Mouse (Mus musculus): Measurements from ENCODE around the gene Foxr1. TPM values are rescaled to one million over a fixed set of nuclear protein-coding genes. Genes with fewer than 3 reads are reported as not detected.
A peak's percentile ranks its signal among the peaks of the same experiment; 100 is the strongest.
"Not testable (repeated sequence)": the region's sequence is repeated elsewhere in the genome, so short reads cannot be mapped to it uniquely, and the experiment has no call there.

The Foxr1 gene
- polyA plus RNA-seq, 1 experiment from 2014 or later: not detected

- Histone ChIP-seq H3K27me3 (ENCODE audit: control insufficient read depth, insufficient read depth, low read length) (no peaks in the 10 kb centered on the region), H3K9ac (ENCODE audit: low read length) (peak overlapping the region; percentile 26; the same call in 1 of the 2 replicates), H3K4me2 (ENCODE audit: low read depth, low read length) (peak overlapping the region; percentile 7; the same call in 1 of the 2 replicates), H3K36me3 (ENCODE audit: control insufficient read depth, insufficient read depth, low read length) (no peaks in the 10 kb centered on the region), H3K4me3 (replicated peaks; ENCODE audit: low read length) (no peak overlapping the region), H3K27ac (ENCODE audit: low read length) (no peak overlapping the region; the same call in 1 of the 2 replicates), H3K9me3 (replicated peaks; ENCODE audit: control insufficient read depth, low read length) (no peaks in the 10 kb centered on the region), H3K4me1 (ENCODE audit: control insufficient read depth, insufficient read depth, low read length) (peaks cover 4% of the 10 kb centered on the region)
- ATAC-seq (ENCODE audit: insufficient read depth, low FRiP score): peak; percentile 44
- WGBS: 12% methylated on average over 11 of the region's 11 CpGs
These were observed 16.3 kb upstream of the Foxr1 start for GRCm38 (mm10) chr9:44457035-44457742.

- peak within 1 kb of the TSS; percentile 58 for H3K27ac ChIP-seq (ENCODE audit: low read length)
- peak within 1 kb of the TSS; percentile 35; the same call in 1 of the 2 replicates for H3K9ac ChIP-seq (ENCODE audit: low read length)
- H3K4me2 ChIP-seq (ENCODE audit: low read depth, low read length): peak within 1 kb of the TSS; percentile 33; the same call in 1 of the 2 replicates
- peak within 1 kb of the TSS; percentile 10; the same call in 1 of the 2 replicates for H3K4me3 ChIP-seq (replicated peaks; ENCODE audit: low read length)
- ATAC-seq (ENCODE audit: insufficient read depth, low FRiP score): 0 out of 2 replicates have a peak, but pooled peaks have one; percentile 14
- peaks cover 4% of the 10 kb centered on the region for H3K4me1 ChIP-seq (ENCODE audit: control insufficient read depth, insufficient read depth, low read length)
- no peaks in the 10 kb centered on the region for H3K36me3 ChIP-seq (ENCODE audit: control insufficient read depth, insufficient read depth, low read length)
- no peaks in the 10 kb centered on the region for H3K9me3 ChIP-seq (replicated peaks; ENCODE audit: control insufficient read depth, low read length)
- 38% methylated on average over 4 of the region's 4 CpGs for WGBS
- H3K27me3 ChIP-seq (ENCODE audit: control insufficient read depth, insufficient read depth, low read length): no peaks in the 10 kb centered on the region
These were observed 13.9 kb upstream of the Foxr1 start, which contains the start of gene Upk2 for GRCm38 (mm10) chr9:44454891-44455220. Gene Upk2, minus strand, starts transcription at chr9:44454976.

- Histone ChIP-seq H3K9ac (ENCODE audit: low read length) (peak overlapping the region; percentile 35; the same call in 1 of the 2 replicates), H3K4me2 (ENCODE audit: low read depth, low read length) (peak overlapping the region; percentile 33; the same call in 1 of the 2 replicates), H3K9me3 (replicated peaks; ENCODE audit: control insufficient read depth, low read length) (no peaks in the 10 kb centered on the region), H3K27me3 (ENCODE audit: control insufficient read depth, insufficient read depth, low read length) (no peaks in the 10 kb centered on the region), H3K4me1 (ENCODE audit: control insufficient read depth, insufficient read depth, low read length) (peaks cover 4% of the 10 kb centered on the region), H3K36me3 (ENCODE audit: control insufficient read depth, insufficient read depth, low read length) (no peaks in the 10 kb centered on the region), H3K4me3 (replicated peaks; ENCODE audit: low read length) (peak overlapping the region; percentile 10; the same call in 1 of the 2 replicates), H3K27ac (ENCODE audit: low read length) (peak overlapping the region; percentile 58; the same call in 1 of the 2 replicates)
- ATAC-seq (ENCODE audit: insufficient read depth, low FRiP score): peak; percentile 82; the same call in 1 of the 2 replicates
- WGBS: 8% methylated on average over 14 of the region's 14 CpGs
These were observed 13.4 kb upstream of the Foxr1 start for GRCm38 (mm10) chr9:44454132-44454890.

GRCm38 (mm10) chr9:44450387-44450786 is 9.5 kb upstream of the Foxr1 start:
- Histone ChIP-seq H3K27ac (ENCODE audit: low read length) (no peak overlapping the region), H3K4me3 (replicated peaks; ENCODE audit: low read length) (no peak overlapping the region), H3K9ac (ENCODE audit: low read length) (no peak overlapping the region), H3K4me2 (ENCODE audit: low read depth, low read length) (no peak overlapping the region), H3K36me3 (ENCODE audit: control insufficient read depth, insufficient read depth, low read length) (no peaks in the 10 kb centered on the region), H3K4me1 (ENCODE audit: control insufficient read depth, insufficient read depth, low read length) (no peaks in the 10 kb centered on the region), H3K27me3 (ENCODE audit: control insufficient read depth, insufficient read depth, low read length) (no peaks in the 10 kb centered on the region), H3K9me3 (replicated peaks; ENCODE audit: control insufficient read depth, low read length) (no peaks in the 10 kb centered on the region)
- no peak for ATAC-seq (ENCODE audit: insufficient read depth, low FRiP score)

GRCm38 (mm10) chr9:44444402-44445025 is 3.6 kb upstream of the Foxr1 start:
- not testable (repeated sequence) for ATAC-seq (ENCODE audit: insufficient read depth, low FRiP score); H3K27me3 ChIP-seq (ENCODE audit: control insufficient read depth, insufficient read depth, low read length); H3K27ac ChIP-seq (ENCODE audit: low read length); H3K4me1 ChIP-seq (ENCODE audit: control insufficient read depth, insufficient read depth, low read length); H3K9me3 ChIP-seq (replicated peaks; ENCODE audit: control insufficient read depth, low read length); H3K4me2 ChIP-seq (ENCODE audit: low read depth, low read length); H3K36me3 ChIP-seq (ENCODE audit: control insufficient read depth, insufficient read depth, low read length); H3K9ac ChIP-seq (ENCODE audit: low read length); H3K4me3 ChIP-seq (replicated peaks; ENCODE audit: low read length)
- WGBS: 73% methylated on average over 7 of the region's 7 CpGs

GRCm38 (mm10) chr9:44435747-44436146 is 5.2 kb downstream of the Foxr1 start:
- Histone ChIP-seq H3K27ac (ENCODE audit: low read length) (no peak overlapping the region), H3K9me3 (replicated peaks; ENCODE audit: control insufficient read depth, low read length) (no peaks in the 10 kb centered on the region), H3K4me3 (replicated peaks; ENCODE audit: low read length) (no peak overlapping the region), H3K4me2 (ENCODE audit: low read depth, low read length) (no peak overlapping the region), H3K4me1 (ENCODE audit: control insufficient read depth, insufficient read depth, low read length) (no peaks in the 10 kb centered on the region), H3K36me3 (ENCODE audit: control insufficient read depth, insufficient read depth, low read length) (no peaks in the 10 kb centered on the region), H3K9ac (ENCODE audit: low read length) (no peak overlapping the region), H3K27me3 (ENCODE audit: control insufficient read depth, insufficient read depth, low read length) (no peaks in the 10 kb centered on the region)
- WGBS: 77% methylated on average over 6 of the region's 6 CpGs
- no peak for ATAC-seq (ENCODE audit: insufficient read depth, low FRiP score)

- Histone ChIP-seq H3K9ac (ENCODE audit: low read length) (no peak overlapping the region), H3K9me3 (replicated peaks; ENCODE audit: control insufficient read depth, low read length) (no peaks in the 10 kb centered on the region), H3K4me3 (replicated peaks; ENCODE audit: low read length) (no peak overlapping the region), H3K4me1 (ENCODE audit: control insufficient read depth, insufficient read depth, low read length) (no peaks in the 10 kb centered on the region), H3K4me2 (ENCODE audit: low read depth, low read length) (no peak overlapping the region), H3K27ac (ENCODE audit: low read length) (no peak overlapping the region), H3K27me3 (ENCODE audit: control insufficient read depth, insufficient read depth, low read length) (no peaks in the 10 kb centered on the region), H3K36me3 (ENCODE audit: control insufficient read depth, insufficient read depth, low read length) (no peaks in the 10 kb centered on the region)
- 42% methylated on average over 5 of the region's 5 CpGs for WGBS
- ATAC-seq (ENCODE audit: insufficient read depth, low FRiP score): no peak
These were observed 8.3 kb downstream of the Foxr1 start for GRCm38 (mm10) chr9:44432577-44433185.

- 82% methylated on average over 4 of the region's 4 CpGs for WGBS
- Histone ChIP-seq H3K36me3 (ENCODE audit: control insufficient read depth, insufficient read depth, low read length) (no peaks in the 10 kb centered on the region), H3K27ac (ENCODE audit: low read length) (no peak overlapping the region), H3K27me3 (ENCODE audit: control insufficient read depth, insufficient read depth, low read length) (no peaks in the 10 kb centered on the region), H3K9me3 (replicated peaks; ENCODE audit: control insufficient read depth, low read length) (0 out of 2 replicates have a peak, but pooled peaks cover 3% of the 10 kb centered on the region), H3K4me1 (ENCODE audit: control insufficient read depth, insufficient read depth, low read length) (no peaks in the 10 kb centered on the region), H3K9ac (ENCODE audit: low read length) (no peak overlapping the region), H3K4me3 (replicated peaks; ENCODE audit: low read length) (no peak overlapping the region), H3K4me2 (ENCODE audit: low read depth, low read length) (no peak overlapping the region)
- no peak for ATAC-seq (ENCODE audit: insufficient read depth, low FRiP score)
These were observed 17.4 kb downstream of the Foxr1 start for GRCm38 (mm10) chr9:44423576-44423975.

Data from stomach, embryonic 16.5 days (tissue).